Mouse (Mus musculus): Measurements from ENCODE around the gene Hmgb1.

The Hmgb1 gene

GRCm38 (mm10) chr5:149104096-149104725, 80.1 kb downstream of the Hmgb1 start:
- in situ Hi-C loops (cut with MboI, MseI) = no loop called here

GRCm38 (mm10) chr5:149101869-149102268, 82.4 kb downstream of the Hmgb1 start:
- in situ Hi-C loops (cut with MboI, MseI) = no loop called here

GRCm38 (mm10) chr5:149100091-149100490, 84.2 kb downstream of the Hmgb1 start:
- in situ Hi-C loops (cut with MboI, MseI) = no loop called here

- in situ Hi-C loops (cut with MboI, MseI) = no loop called here
These were observed 85.3 kb downstream of the Hmgb1 start for GRCm38 (mm10) chr5:149099009-149099408.

GRCm38 (mm10) chr5:149097841-149098240, 86.4 kb downstream of the Hmgb1 start:
- in situ Hi-C loops (cut with MboI, MseI) = no loop called here

- in situ Hi-C loops (cut with MboI, MseI) = no loop called here
These were observed 88.0 kb downstream of the Hmgb1 start for GRCm38 (mm10) chr5:149096284-149096683.

GRCm38 (mm10) chr5:149092926-149093325, 91.4 kb downstream of the Hmgb1 start:
- in situ Hi-C loops (cut with MboI, MseI) = no loop called here

- in situ Hi-C loops (cut with MboI, MseI) = no loop called here
These were observed 91.8 kb downstream of the Hmgb1 start for GRCm38 (mm10) chr5:149092526-149092925.

GRCm38 (mm10) chr5:149091256-149091655, 93.0 kb downstream of the Hmgb1 start:
- in situ Hi-C loops (cut with MboI, MseI) = no loop called here

GRCm38 (mm10) chr5:149089860-149090259, 94.4 kb downstream of the Hmgb1 start:
- in situ Hi-C loops (cut with MboI, MseI) = no loop called here

- in situ Hi-C loops (cut with MboI, MseI) = no loop called here
These were observed 94.8 kb downstream of the Hmgb1 start for GRCm38 (mm10) chr5:149089456-149089855.

GRCm38 (mm10) chr5:149088891-149089290, 95.4 kb downstream of the Hmgb1 start:
- in situ Hi-C loops (cut with MboI, MseI) = no loop called here

GRCm38 (mm10) chr5:149088149-149088548, 96.1 kb downstream of the Hmgb1 start:
- in situ Hi-C loops (cut with MboI, MseI) = no loop called here

- in situ Hi-C loops (cut with MboI, MseI) = no loop called here
These were observed 97.7 kb downstream of the Hmgb1 start for GRCm38 (mm10) chr5:149086382-149087244.

- in situ Hi-C loops (cut with MboI, MseI) = no loop called here
These were observed 103.8 kb downstream of the Hmgb1 start for GRCm38 (mm10) chr5:149080466-149080865.

GRCm38 (mm10) chr5:149079758-149080150, 104.5 kb downstream of the Hmgb1 start:
- in situ Hi-C loops (cut with MboI, MseI) = no loop called here

- in situ Hi-C loops (cut with MboI, MseI) = no loop called here
These were observed 105.1 kb downstream of the Hmgb1 start for GRCm38 (mm10) chr5:149079018-149079757.

GRCm38 (mm10) chr5:149077136-149077535, 107.2 kb downstream of the Hmgb1 start:
- in situ Hi-C loops (cut with MboI, MseI) = no loop called here

GRCm38 (mm10) chr5:149071546-149071945, 112.7 kb downstream of the Hmgb1 start:
- in situ Hi-C loops (cut with MboI, MseI) = no loop called here

GRCm38 (mm10) chr5:149068745-149069144, 115.5 kb downstream of the Hmgb1 start:
- in situ Hi-C loops (cut with MboI, MseI) = no loop called here

GRCm38 (mm10) chr5:149068247-149068740, 116.0 kb downstream of the Hmgb1 start:
- in situ Hi-C loops (cut with MboI, MseI) = no loop called here

- in situ Hi-C loops (cut with MboI, MseI) = no loop called here
These were observed 116.8 kb downstream of the Hmgb1 start for GRCm38 (mm10) chr5:149067501-149067961.
